Mouse (Mus musculus) kidney, postnatal 14 days (tissue): ENCODE measurements around the gene Disc1.

Source experiments
- DNase-seq: peaks from one replicate; pipeline ENCODE4 v3.0.0; 2022; ENCODE audit warnings: mixed read lengths

Disc1 gene

DNA sequence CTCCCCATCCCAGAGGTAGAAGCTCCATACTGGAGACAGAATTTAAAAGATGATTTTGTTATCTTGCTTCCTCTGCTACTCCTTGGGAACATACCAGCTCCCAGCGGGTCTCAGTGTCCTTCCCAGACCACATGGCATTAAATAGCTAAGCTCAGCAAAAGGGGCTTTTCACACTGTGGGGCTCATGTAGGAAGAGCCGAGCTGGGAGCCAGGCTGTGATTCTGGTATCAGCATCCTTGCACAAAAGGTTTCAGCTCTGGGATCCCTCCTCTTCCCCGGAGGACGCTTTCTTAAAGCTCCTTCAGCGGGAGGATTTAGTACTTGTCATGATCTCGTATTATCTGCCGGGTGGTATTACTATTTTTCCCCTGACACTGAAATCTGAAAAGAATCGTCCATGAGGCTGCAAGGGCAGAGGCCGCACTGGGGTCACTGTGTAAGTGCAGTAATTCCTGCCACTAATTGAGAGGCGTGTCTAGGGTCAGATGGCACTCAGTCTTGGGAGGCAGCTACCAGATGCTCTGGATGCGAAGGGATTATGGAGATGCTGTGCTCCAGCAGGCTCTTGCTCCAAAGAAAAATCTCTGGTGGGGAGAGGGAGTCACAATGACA, 223.2 kb downstream of the Disc1 start:
- DNase-seq, result no peak

DNA sequence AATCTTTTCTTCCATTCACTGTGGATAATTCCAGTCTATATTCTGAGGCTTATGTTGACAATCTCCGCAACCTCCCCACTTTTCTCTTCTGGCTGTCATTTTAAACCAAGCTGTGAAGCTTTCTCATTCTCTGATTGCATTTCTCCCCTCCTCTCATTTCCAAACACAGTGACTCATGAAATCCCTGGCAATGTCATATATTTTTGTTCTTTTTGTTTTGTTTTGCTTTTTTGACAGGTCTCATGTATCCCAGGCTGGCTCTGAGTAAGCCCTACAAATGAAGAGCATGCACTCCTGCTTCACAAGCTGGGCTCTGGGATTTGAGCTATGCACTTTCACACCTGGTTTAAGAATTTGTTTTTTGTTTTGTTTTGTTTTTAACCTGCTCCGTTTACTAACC, 225.2 kb downstream of the Disc1 start:
- DNase-seq, result no peak

- no peak for DNase-seq
Measured at GRCm38 (mm10) chr8:125279892-125280291, 225.9 kb downstream of the Disc1 start.

GRCm38 (mm10) chr8:125282531-125282930, 228.5 kb downstream of the Disc1 start:
- no peak for DNase-seq

DNA sequence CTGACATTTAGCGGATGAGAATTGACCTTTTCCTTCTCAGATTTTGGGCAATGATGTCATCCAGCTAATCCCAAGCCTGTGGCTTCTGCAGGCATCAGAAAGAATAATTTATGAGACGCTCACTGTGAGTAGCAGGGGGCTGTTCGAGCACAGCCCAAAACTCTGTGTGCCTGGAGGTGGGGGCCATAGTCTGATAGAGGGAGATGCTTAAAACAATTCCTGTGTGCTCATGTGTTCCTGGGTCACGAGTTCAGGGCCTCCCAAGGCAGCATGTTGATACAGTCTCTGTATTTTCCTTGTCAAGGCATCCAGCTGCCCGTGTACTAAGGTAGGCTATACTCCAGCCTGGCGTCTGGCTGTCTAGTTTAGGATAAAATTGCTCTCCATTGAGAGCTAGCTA, 229.5 kb downstream of the Disc1 start:
- DNase-seq, result no peak

DNA sequence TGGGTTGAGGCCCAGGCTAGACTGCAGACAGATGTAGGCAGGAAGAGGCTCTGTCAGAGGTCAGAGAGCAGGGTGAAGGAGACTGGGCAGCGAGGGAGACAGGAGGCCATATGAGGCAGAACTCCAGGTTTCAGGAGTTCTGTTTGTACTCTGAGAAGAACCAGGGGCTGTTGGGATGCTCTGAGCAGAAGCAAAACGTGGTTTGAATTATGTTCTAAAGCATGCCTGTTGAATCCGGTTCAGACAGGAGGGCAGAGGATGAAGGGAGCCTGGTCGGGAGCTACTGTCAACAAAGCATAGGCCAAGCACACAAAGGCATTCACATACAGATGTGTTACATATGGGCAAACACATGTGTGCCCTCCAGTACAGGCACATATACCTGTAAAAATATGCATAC, 230.9 kb downstream of the Disc1 start:
- DNase-seq, result no peak

- DNase-seq, result no peak
Measured at GRCm38 (mm10) chr8:125285391-125285790, 231.4 kb downstream of the Disc1 start.

DNA sequence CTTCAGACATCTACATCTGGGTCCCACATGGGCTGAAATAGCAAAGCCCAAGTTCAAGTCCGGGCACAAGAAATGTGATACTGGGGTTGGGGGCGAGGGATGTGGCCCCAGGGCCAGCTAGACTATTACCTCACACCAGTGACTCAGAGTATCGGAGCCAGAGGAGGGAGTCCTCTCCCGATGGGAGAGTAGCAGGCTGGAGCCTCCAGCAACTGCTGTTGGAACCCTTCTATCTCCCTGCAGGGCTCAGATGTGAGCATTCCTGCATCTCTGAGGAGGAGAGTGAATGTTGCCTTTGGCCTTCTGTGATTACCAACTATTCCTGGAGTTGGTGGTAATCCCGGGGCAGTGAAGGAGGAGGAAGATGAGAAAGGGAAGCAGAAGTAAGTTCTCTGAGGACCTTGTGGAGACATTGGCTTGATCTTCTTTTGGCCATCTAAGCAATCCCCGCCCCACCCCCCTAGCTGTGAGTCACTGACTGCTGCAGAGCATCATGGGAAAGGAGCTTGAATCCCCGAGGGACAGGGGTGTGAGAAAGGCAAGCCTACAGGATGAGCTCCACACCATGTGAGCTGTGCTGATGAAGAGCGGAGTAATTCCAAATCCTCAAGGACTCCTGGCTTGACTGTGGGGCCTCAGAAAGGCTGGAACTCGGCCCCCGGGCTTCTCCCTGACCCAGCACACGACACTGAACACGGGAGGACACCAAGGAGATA, 232.1 kb downstream of the Disc1 start:
- DNase-seq, result peak; percentile 44

- no peak for DNase-seq
Measured at GRCm38 (mm10) chr8:125287311-125287710, 233.3 kb downstream of the Disc1 start.

- DNase-seq, result no peak
Measured at GRCm38 (mm10) chr8:125287841-125288341, 233.9 kb downstream of the Disc1 start.

GRCm38 (mm10) chr8:125291506-125291905, 237.5 kb downstream of the Disc1 start:
- peak; percentile 63 for DNase-seq

DNA sequence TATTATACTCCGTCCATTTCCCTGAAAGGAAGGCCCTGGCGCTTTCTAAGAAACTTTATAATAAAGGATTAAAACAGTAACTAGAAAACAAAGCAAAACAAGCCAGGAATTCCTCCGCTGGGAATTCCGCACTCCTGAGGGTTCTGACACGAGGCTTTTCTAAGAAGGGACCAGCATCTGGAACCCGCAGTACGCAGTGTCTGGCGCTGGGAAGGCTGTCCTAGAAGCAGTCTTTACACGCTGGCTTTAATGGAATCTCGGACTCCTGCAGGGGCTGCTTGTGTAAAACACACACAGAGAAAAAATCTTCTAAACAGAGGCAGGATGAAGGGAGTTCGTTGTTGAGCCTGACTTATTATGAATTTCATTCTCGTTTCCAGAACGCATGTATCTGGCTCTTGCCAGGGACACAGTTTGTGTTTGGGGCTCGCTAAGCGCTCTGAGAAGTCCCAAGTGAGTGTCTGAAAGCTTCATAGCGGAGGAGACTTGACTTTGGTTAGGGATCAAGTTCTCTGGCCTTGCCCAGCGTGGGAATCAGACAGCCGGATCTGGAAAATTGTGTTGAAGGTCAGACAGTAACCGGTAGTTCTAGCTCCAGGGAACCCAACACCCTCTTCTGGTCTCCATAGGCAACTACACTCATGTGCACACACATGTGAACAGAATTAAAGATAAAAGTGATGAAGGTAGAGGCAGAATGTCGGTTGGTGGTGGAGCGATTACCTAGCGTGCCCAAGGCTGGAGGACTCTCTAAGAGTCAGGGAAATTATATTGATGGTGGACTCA, 238.1 kb downstream of the Disc1 start:
- peak; percentile 34 for DNase-seq

DNA sequence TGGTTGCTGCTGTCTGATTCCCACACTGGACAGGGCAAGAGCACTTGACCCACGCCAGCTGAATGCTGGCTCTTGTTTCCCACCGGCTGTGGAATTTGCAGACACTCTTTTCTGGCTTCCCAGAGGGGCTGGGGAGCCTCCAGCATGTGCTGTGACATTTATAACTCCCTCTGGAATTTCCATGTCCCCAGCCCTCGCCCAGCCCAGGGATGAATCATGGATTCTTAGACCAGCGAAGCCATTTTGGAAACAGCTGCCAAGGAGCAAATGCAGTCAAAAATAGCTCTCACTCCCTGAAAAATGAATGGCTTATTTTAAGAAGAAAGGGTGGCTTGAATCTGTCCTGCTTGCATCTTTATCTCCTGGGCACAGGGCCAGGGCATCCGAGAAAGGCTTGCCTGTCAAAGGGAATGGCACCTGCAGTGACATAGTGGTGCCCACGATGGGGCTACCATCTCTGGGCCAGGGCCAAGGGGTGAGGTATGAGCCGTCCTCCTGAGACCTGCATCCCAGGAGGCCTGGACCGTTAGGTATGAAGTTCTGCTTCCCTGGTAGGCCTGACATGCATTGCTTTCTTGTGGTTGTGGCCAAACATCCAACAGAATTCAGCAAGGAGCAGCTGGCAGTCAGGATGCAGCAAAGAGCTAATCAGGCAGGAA, 239.1 kb downstream of the Disc1 start:
- DNase-seq, result peak; percentile 80

- no peak for DNase-seq
Measured at GRCm38 (mm10) chr8:125299248-125299647, 245.3 kb downstream of the Disc1 start.

DNA sequence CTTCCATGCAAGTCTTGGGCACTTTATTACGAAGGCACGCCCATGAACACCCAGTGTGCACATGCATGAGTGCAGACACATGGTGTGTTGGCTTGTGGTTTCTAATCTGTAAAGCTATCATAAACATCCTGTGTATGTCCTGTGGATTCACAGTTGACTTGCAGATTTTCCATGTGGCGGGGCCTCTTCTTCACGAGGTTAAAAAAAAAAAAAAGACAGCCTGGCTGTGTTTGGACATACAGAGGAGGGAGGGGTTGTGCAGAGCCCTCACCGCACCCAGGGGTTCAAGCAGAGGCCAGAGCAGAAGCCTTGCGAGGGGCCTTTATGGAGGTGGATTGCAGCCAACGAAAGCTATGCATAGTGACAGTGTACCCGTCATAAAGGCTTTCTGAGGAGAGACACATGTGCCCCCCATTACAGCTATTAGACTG, 248.0 kb downstream of the Disc1 start:
- no peak for DNase-seq

- DNase-seq, result no peak
Measured at GRCm38 (mm10) chr8:125306665-125307064, 252.7 kb downstream of the Disc1 start.

GRCm38 (mm10) chr8:125309985-125310384, 256.0 kb downstream of the Disc1 start:
- DNase-seq, result no peak
